Mouse (Mus musculus) liver, adult 2 months (tissue): ENCODE results near the gene Plpp6.

ENCODE experiments used
- CTCF ChIP-seq: fragments of 200-500 bp; IDR thresholded peaks from 2 replicates; pipeline ENCODE4 v1.5.1; 2011; ENCODE audit warnings: low read depth, low read length, control low read depth
- POLR2A ChIP-seq: fragments of 200-500 bp; IDR thresholded peaks from 2 replicates; pipeline ENCODE4 v1.6.1; 2011; ENCODE audit warnings: low read length, control low read depth; ENCODE audit not compliant: insufficient read depth; ENCODE audit errors: extremely low read depth

- TF ChIP-seq CTCF: no peak
- peak; percentile 84 for TF ChIP-seq POLR2A
Observed at GRCm38 (mm10) chr19:28990194-28990589, 26.4 kb downstream of the Plpp6 start, which contains the start of gene Cdc37l1.
